Mouse (Mus musculus): ENCODE measurements around the gene Syna. TPM values are rescaled to one million over a fixed set of nuclear protein-coding genes. Genes with fewer than 3 reads are reported as not detected.

Syna gene
- total RNA-seq (2014; fragmentation: Nextera tagmentation) (not detected in 2 replicates), total RNA-seq (2017) (not detected in 2 replicates)

DNA sequence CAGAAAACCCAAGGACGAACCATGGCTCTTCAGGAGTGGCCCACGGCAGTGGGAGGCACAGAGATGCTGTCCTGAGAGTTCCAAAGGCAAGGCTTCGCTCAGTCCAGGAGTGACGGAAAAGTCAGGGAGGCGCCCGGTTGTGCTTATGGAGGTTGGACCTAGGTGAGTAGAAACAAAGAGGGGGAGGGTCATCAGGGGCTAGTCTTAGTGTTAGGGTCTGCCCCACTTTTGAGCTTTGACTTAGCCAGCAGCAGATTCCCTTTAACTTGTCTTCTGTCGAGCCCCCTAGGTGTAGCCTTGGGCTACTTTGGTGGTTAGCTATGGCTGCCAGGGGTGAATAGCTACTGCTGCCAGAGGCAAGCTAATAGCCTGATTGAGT lies at the start of gene Syna:
Gene Syna (minus strand): TSS at position 101 of the 379 bp plus-strand sequence.
- ATAC-seq (replicated peaks; ENCODE audit: poor library complexity, severe bottlenecking) = no peak

- peak; percentile 93 for ATAC-seq (replicated peaks; ENCODE audit: poor library complexity, severe bottlenecking)
Measured at GRCm38 (mm10) chr5:134607121-134607520, 47.1 kb upstream of the Syna start.

GRCm38 (mm10) chr5:134606314-134606713 lies 46.3 kb upstream of the Syna start:
- ATAC-seq (replicated peaks; ENCODE audit: poor library complexity, severe bottlenecking) = no peak

GRCm38 (mm10) chr5:134604376-134604775 lies 44.4 kb upstream of the Syna start:
- no peak for ATAC-seq (replicated peaks; ENCODE audit: poor library complexity, severe bottlenecking)

DNA sequence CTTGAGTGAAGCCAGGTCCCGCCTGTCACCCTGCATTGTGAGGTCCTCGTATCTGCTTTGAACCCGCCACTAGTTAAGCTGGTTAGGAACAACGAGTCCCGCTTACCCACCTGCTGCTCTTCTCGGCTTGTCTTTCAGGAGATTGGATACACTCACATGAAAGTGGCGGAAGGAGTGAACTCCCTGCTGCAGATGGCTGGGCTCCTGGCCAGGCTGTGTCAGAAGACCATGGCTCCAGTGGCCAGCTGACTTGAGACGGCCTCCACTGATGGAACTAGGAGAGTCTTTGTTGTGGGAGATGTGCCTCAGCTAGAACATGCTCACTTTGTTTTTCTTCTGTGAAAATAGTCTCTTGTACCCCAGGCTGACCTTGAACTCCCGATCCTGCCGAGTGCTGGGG lies 37.7 kb upstream of the Syna start:
- no peak for ATAC-seq (replicated peaks; ENCODE audit: poor library complexity, severe bottlenecking)

GRCm38 (mm10) chr5:134593093-134593492 lies 33.1 kb upstream of the Syna start:
- ATAC-seq (replicated peaks; ENCODE audit: poor library complexity, severe bottlenecking) = no peak

DNA sequence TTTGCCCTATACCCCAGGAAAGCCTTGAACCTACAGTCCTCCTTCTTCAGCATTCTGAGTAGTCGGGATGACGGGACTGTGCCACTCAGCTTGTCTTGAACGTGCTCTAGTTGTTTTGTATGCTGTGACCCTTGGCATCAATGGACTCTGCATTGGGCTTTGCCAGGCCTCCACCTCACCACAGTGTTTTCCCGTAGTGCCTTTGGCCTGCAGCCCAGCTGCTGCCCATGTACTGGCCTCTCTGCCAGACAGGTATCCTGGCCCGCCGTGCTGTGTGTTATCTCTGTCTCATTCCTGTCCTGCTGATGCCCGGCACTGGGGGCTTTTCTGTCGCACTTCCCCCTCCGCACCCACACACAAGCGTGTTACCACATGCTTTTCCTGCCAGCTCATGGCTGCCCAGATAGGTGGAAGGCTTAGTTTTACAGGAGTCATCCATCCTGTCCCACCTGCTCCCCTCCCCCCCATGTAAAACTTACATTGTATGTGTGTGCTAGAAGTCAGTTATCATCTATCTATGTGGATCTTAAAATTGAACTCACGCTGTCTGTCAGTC lies 32.1 kb upstream of the Syna start:
- peak; percentile 57; the same call in 1 of the 2 replicates for ATAC-seq (replicated peaks; ENCODE audit: poor library complexity, severe bottlenecking)

DNA sequence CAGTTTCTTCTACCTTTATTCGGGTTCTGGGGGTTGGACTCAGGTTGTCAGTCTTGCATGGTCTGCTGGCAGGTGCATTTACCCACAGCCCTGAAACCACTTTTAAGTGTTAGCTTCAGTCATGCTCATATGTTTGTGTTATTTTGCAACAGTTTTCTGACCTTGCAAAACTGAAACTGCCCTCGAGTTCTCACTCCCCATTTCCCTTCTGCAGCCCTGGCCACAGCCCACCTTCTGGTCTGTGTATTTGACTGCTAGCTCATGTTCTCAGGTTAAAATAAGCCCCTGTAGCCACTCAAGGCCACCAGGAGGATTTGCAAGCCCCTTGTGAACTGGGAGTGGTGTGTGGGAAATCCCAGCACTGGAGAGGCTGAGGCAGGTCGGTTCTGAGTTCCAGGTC lies 29.9 kb upstream of the Syna start:
- peak; percentile 82 for ATAC-seq (replicated peaks; ENCODE audit: poor library complexity, severe bottlenecking)

DNA sequence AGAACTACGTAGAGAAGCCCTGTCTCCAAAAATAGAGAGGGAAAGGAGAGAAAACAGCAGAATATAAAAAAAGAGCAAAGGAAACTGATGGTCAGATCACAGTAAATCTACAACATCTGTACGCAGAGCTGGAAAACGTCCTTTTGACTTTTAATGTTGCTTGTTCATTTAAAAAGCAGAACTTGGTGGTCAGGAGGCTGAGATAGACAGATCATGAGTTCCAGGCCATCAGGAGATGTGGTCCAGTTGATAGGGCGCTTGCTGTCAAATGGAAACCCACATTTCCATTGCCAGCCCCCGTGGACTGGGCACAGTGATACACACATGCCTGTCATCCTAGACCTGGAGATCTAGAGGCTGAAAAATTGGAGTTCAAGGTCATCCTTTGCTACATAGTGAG lies 24.8 kb upstream of the Syna start:
- ATAC-seq (replicated peaks; ENCODE audit: poor library complexity, severe bottlenecking) = peak; percentile 45

GRCm38 (mm10) chr5:134583884-134584213 lies 23.9 kb upstream of the Syna start:
- no peak for ATAC-seq (replicated peaks; ENCODE audit: poor library complexity, severe bottlenecking)

DNA sequence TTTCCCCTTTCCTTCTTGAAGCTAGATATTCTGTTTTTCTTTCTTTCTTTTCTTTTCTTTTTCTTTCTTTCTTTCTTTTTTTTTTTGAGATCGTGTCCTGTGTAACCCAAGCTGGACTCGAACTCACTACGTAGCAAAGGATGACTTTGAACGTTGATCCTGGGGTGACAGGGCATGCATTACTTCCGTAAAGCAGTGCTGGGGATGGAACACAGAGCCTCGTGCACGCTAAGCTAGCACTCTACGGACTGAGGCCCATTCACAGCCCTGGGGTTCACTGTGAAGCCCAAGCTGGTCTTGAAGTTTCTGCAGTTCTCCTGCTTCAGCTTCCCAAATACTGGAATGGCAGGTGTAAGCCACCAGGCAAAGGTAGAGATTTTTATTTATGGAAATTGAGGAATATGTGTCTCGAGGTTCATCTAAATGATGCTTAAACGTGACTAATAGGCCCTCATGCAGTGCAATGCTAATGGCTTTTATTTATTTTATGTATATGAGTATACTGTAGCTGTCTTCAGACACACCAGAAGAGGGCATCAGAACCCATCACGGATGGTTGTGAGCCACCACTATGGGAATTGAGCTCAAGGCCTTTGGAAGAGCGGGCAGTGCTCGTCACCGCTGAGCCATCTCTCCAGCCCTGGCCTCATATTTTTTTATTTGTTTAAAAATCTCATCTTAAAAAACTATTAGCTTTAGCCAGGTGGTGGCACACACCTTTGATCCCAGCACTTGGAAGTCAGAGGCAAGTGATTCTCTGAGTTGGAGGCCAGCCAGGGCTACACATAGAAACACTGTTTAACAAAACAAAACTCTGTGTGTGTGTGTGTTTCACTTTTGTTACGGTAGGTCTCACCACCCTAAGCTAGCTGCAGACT lies 23.3 kb upstream of the Syna start:
- no peak for ATAC-seq (replicated peaks; ENCODE audit: poor library complexity, severe bottlenecking)

- ATAC-seq (replicated peaks; ENCODE audit: poor library complexity, severe bottlenecking) = peak; percentile 95
Measured at GRCm38 (mm10) chr5:134582221-134582907, 22.4 kb upstream of the Syna start.

DNA sequence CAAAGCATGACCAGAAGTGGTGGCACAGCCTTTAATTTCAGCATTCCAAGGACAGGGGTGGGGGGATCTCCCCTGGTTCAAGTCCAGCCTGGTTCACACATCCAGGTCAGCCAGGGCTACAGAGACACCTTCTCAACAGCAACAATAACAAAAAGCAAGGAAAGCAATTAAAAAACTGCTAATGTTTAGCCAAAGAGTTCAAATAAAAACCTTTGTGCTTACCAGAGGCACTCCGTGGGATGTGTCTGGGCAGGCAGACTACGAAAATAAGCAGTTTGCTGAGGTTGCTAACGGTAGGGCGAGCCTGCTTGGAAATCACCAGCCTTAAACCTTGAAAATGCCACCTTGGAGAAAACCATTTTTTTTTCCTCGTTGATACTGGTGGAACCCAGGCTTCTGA lies 21.2 kb upstream of the Syna start, which contains the start of gene Rfc2:
Gene Rfc2 (plus strand): TSS at position 221 of the 400 bp plus-strand sequence.
- no peak for ATAC-seq (replicated peaks; ENCODE audit: poor library complexity, severe bottlenecking)

- ATAC-seq (replicated peaks; ENCODE audit: poor library complexity, severe bottlenecking) = no peak
Measured at GRCm38 (mm10) chr5:134579135-134579534, 19.2 kb upstream of the Syna start.

GRCm38 (mm10) chr5:134577534-134577933 lies 17.6 kb upstream of the Syna start:
- ATAC-seq (replicated peaks; ENCODE audit: poor library complexity, severe bottlenecking) = no peak

- ATAC-seq (replicated peaks; ENCODE audit: poor library complexity, severe bottlenecking) = no peak
Measured at GRCm38 (mm10) chr5:134576517-134577220, 16.7 kb upstream of the Syna start.

DNA sequence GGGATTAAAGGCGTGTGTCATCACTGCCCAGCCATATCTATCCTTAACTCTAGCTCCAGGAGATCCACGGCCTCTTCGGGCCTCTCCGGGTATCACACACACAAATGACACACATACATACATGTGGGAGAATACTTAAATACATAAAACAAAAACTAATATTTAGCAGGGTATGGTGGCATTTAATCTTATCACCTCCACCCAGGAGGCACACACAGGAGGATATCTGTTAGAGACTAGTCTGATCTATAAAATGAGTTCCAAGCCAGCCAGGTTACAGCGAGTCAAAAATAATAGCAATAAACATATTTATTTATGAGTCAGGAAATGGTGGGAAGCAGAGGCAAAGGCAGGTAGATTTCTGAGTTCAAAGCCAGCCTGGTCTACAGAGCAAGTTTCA lies 15.9 kb upstream of the Syna start:
- ATAC-seq (replicated peaks; ENCODE audit: poor library complexity, severe bottlenecking) = no peak

- peak; percentile 55 for ATAC-seq (replicated peaks; ENCODE audit: poor library complexity, severe bottlenecking)
Measured at GRCm38 (mm10) chr5:134572508-134573214, 12.7 kb upstream of the Syna start.

DNA sequence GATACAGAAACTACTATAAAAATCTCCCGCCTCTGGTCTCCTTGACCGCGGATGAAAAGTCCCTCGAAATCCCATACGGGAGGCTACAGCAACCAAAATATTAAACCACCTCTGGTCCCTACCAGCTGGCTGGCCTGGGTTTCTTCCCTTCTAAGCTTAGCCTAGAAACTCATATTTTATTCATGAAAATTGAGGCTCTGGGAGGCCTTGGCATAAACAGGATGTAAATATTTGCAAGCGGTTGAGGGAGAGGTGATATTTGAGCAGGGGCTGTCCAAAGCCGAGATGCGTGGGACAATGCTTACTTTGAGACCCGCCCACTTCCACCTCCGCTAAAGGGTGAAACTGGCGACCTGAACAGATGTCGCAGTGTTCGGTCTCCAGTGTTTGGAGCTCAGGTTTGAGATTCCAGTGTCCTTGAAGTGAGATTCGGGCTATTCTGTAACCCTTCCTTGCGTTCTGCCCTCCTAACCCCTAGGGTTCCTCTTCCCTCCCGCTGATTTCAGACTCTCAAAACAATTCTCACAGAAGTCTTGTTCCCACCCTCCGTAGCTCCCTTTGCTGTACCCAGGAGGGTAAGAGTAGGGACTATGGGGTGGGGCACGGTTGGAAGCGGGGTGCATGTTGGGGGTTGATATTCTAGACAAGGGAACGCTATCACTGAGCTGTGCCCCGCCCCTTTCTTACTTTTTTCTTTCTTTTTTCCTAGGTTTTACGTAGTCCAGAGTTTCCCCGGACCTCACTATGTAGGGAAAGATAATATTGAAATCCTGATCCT lies 11.9 kb upstream of the Syna start:
- peak; percentile 39 for ATAC-seq (replicated peaks; ENCODE audit: poor library complexity, severe bottlenecking)

Data from granulocyte monocyte progenitor cell, adult 5-6 weeks (primary cell).